Mouse (Mus musculus): ENCODE measurements around the gene Snai1. TPM values are rescaled to one million over a fixed set of nuclear protein-coding genes. Genes with fewer than 3 reads are reported as not detected.

Snai1 gene
- total RNA-seq, 4 experiments from 2014 or later = 1.2 to 2.2 (median 1.4) TPM

DNA sequence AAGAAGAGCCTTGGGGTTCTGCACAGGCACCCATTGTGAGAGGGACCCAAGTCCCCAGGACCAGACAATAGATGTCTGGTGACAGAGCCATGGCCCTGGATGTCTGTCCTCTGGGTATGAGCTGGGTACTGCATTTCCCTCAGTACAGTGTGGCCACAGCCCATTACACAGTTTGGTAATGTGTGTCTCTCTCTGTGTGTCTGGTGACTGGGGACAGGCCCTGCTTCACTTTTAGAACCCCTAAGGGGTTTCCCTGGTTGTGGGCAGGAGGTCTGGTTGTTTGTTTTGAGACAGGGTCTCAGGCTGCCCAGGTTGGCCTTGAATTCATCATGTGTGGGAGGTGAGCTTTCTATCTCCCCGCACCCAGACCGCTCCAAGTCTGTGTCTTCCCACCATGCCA is 47.3 kb downstream of the Snai1 start:
- no peak for DNase-seq (ENCODE audit: low spot score)

DNA sequence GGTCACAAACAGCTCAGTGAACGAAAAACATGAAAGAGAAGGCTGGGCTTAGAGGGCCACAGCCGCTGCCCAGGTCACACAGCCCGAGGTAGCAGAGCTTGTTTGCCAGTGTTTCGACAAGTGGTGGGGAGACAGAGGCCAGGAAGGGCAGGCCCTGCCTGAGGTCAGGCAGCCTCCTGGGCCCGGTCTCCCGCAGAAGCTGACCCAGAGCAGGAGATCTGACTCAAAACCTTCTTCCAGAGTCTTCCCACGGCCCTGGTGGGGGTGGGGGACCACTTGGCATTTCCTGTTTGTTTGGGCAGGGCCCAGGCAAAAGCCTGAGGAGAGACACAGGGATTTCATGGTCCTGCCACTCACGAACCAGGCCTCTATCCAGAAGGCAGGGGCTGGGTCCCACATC is 48.0 kb downstream of the Snai1 start:
- DNase-seq (ENCODE audit: low spot score) = peak; percentile 48

- DNase-seq (ENCODE audit: low spot score) = no peak
Observed at GRCm38 (mm10) chr2:167586976-167587375, 49.0 kb downstream of the Snai1 start.

DNA sequence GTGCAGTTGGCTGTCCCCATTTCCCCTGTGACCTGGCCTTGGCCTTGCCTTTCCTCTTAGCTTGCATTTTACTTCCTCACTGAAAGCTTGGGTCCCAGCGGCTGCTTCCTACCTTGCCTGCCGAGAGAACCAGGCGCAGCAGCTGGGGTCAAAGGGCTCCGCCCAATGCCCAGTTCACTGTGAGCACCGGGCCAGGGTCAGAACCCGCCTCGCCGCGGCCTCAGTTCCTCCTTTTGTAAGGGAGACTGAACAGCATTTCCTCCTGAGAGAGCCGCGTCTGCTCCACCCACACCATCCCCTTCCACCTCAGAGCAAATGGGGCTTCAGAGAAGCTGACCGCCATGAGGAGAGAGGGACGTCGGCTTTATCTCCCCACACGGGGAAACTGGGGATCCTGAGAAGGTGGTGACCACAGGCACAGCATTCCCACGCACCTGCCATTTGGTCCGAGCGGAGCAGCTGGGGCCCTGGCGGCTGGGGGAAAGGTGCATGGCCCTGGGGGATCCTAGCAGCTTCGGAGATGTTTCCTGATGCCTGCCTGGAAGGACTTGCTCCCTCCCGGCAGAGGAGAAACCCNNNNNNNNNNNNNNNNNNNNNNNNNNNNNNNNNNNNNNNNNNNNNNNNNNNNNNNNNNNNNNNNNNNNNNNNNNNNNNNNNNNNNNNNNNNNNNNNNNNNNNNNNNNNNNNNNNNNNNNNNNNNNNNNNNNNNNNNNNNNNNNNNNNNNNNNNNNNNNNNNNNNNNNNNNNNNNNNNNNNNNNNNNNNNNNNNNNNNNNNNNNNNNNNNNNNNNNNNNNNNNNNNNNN is 51.0 kb downstream of the Snai1 start:
- DNase-seq (ENCODE audit: low spot score) = peak; percentile 82

Other genes with a start within 250 kb of the Snai1 start
- gene B4galt5, start 189.0 kb upstream of the Snai1 start, total RNA-seq (2022) = 10 to 100 TPM in 3 of 4 experiments, 1 to 10 TPM in 1; 8.9 to 12.8 (median 11.6) TPM
- 10 to 100 TPM; 24.6 to 30.5 (median 25.6) TPM for gene Slc9a8, start 116.5 kb upstream of the Snai1 start, total RNA-seq (2022)
- 10 to 100 TPM; 66.2 to 82.2 (median 75.4) TPM for gene Rnf114, start 45.5 kb upstream of the Snai1 start, total RNA-seq (2022)
- 10 to 100 TPM; 10.3 to 17.0 (median 15.9) TPM for gene Spata2, start 45.3 kb upstream of the Snai1 start, total RNA-seq (2022)
- 100 to 1,000 TPM; 120 to 152 (median 139) TPM for gene Ube2v1, start 93.9 kb downstream of the Snai1 start, total RNA-seq (2022)
- gene Gm20431, start 123.3 kb downstream of the Snai1 start, total RNA-seq (2022) = 10 to 100 TPM; 15.3 to 19.4 (median 18.2) TPM
- gene Cebpb, start 150.7 kb downstream of the Snai1 start, total RNA-seq (2022) = 100 to 1,000 TPM in 1 of 4 experiments, 10 to 100 TPM in 3; 55.1 to 104 (median 84.0) TPM
- 10 to 100 TPM; 22.6 to 26.6 (median 23.4) TPM for gene Tmem189, start 151.6 kb downstream of the Snai1 start, total RNA-seq (2022)